Mouse (Mus musculus) liver, embryonic 16.5 days (tissue): Measurements from ENCODE around the gene Mdk. TPM values are rescaled to one million over a fixed set of nuclear protein-coding genes. Genes with fewer than 3 reads are reported as not detected.
A peak's percentile ranks its signal among the peaks of the same experiment; 100 is the strongest.

Source experiments
- ATAC-seq: fragments of 200-750 bp; cut with Nextera tagmentation; 2 replicates; pipeline ENCODE4 v1.8.0; 2017; ENCODE audit warnings: low read depth, mild to moderate bottlenecking, moderate number of reproducible peaks, moderate library complexity
- H3K27ac ChIP-seq: fragments of 300-500 bp; sonication (generic); 2 replicates; pipeline ENCODE4 v1.5.1; 2014; ENCODE audit warnings: mild to moderate bottlenecking, low read length
- H3K27me3 ChIP-seq: fragments of 300-500 bp; sonication (generic); 2 replicates; pipeline ENCODE4 v1.6.1; 2014; ENCODE audit warnings: low read depth, low read length, mixed read lengths; ENCODE audit not compliant: control insufficient read depth, insufficient read depth
- H3K36me3 ChIP-seq: fragments of 300-500 bp; sonication (generic); 2 replicates; pipeline ENCODE4 v1.6.1; 2014; ENCODE audit warnings: mild to moderate bottlenecking; ENCODE audit not compliant: control insufficient read depth, insufficient read depth
- H3K4me1 ChIP-seq: fragments of 300-500 bp; sonication (generic); 2 replicates; pipeline ENCODE4 v1.6.1; 2014; ENCODE audit warnings: low read depth, low read length, mixed read lengths; ENCODE audit not compliant: control insufficient read depth
- H3K4me2 ChIP-seq: fragments of 300-500 bp; sonication (generic); 2 replicates; pipeline ENCODE4 v1.6.1; 2014; ENCODE audit warnings: low read depth, low read length, mixed read lengths
- H3K4me3 ChIP-seq: fragments of 300-500 bp; sonication (generic); 2 replicates; pipeline ENCODE4 v1.5.1; 2014; ENCODE audit warnings: low read depth, mild to moderate bottlenecking, low read length
- H3K9ac ChIP-seq: fragments of 300-500 bp; sonication (generic); 2 replicates; pipeline ENCODE4 v1.6.1; 2014; ENCODE audit warnings: low read depth, low read length
- H3K9me3 ChIP-seq: fragments of 300-500 bp; sonication (generic); replicated peaks from 2 replicates; pipeline ENCODE4 v1.6.1; 2016; ENCODE audit warnings: low read length; ENCODE audit not compliant: control insufficient read depth
- WGBS: fragments of 180-500 bp; shearing (Covaris S2); extraction: QIAGEN DNeasy Blood & Tissue Kit; methylation state at CpG from one replicate; pipeline ENCODE4 v1.1.7; 2014; ENCODE audit not compliant: insufficient replicate concordance; 5-methylcytosine and 5-hydroxymethylcytosine counted together
- polyA plus RNA-seq: library from polyadenylated mRNA; unstranded; fragments of >200 nt; fragmentation: Nextera tagmentation; extraction: Ambion mirVana; gene quantifications from 2 replicates; pipeline ENCODE4 v1.2.1, GENCODE M21; 2015

The Mdk gene
- polyA plus RNA-seq, 1 experiment from 2014 or later: 15.2 TPM

DNA sequence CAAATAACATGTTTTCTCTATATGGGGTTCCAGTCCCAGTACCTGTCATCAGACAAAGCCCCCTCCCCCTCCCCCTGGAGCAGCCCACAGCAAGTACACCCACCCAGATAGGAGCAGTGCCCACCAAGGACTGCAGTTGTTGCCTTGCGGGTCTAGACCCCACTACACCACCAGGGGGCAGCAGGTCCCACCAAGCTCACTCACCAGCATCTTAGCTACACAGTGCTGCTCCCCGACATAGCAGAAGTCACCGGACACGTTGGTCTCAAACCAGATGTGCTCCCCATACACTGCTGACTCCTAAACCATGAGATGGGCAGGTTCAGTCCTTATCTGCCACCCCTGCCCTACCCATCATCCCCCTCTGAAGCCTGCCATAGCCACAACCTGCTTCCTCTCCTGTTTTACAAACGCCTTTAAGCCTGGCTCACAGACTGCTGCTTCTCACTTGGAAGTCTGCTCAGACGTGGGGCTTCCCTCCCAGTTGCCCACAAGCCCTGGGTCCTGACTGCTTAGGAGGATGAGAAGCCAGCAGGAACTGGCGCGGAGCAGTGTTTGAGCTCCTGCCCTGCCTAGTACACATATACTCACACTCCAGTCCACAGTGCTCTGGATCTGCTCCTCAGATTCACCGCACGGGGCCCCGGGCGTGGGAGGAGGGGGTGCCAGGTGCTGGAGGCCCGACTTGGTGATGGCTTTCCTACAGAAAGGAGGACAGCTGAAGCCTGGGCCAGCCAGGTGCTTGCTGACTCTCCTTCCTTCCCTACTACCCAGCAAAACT is 12.3 kb upstream of the Mdk start:
- Histone ChIP-seq H3K27me3 (no peaks in the 10 kb centered on the region), H3K9ac (no peak overlapping the region), H3K9me3 (no peaks in the 10 kb centered on the region), H3K27ac (0 out of 2 replicates have a peak overlapping the region, but pooled peaks have one; percentile 8), H3K4me1 (peaks cover 47% of the 10 kb centered on the region), H3K4me2 (no peak overlapping the region), H3K36me3 (peaks cover 27% of the 10 kb centered on the region), H3K4me3 (no peak overlapping the region)
- WGBS: 35% methylated on average over 13 of the region's 13 CpGs
- peak; percentile 19; the same call in 1 of the 2 replicates for ATAC-seq

DNA sequence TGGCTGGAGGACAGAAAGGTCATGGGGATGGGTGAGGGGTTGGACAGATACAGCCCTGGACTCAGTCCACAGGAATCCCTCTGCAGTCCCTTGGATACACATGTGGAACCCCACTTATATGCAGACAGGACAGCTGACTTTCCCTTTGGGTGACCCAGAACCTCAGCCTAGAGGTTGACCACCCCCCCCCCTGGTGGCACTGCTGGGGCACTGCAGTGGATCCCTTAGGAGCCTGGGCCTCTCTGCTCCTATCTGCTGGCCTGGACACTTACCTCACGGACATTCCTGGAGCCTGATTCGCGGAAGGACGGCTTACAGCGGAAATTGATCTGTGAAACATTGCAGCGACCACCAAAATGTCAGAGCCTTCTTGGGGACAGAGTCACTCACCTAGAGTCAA is 10.3 kb upstream of the Mdk start:
- peaks cover 39% of the 10 kb centered on the region for H3K36me3 ChIP-seq

DNA sequence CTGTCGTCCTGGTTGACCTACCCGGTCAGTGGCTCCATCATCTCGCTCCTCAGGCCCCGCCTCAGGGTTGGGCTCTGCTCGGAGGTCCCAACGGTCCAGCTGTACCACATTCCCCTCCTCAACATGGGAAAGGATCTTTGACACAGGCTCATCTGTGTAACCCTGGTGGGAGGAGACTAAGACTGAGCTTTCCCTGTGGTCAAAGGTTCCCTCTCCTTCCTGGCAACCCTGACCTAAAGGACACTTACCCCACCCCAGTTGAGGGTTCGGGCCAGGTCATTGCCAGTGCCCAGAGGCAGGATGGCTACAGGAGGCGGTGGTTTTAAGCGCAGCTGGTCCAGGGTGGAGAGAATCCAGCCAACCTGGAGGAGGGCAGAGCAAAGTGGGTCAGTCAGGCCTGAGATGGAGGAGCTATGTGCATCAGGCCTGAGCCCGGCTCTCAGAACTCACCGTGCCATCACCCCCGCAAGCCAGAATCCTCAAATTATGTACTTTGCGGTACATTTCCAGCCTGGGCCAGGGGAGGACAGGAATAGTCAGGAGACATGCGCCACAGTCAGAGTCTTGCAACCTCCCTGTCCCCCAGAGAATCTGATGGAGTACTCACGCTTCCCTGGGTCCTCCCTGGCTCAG is 7.3 kb upstream of the Mdk start:
- H3K4me2 ChIP-seq: no peak overlapping the region
- H3K27me3 ChIP-seq: no peaks in the 10 kb centered on the region
- H3K27ac ChIP-seq: no peak overlapping the region
- WGBS: 79% methylated on average over 15 of the region's 15 CpGs
- no peak for ATAC-seq
- peaks cover 56% of the 10 kb centered on the region for H3K36me3 ChIP-seq
- peaks cover 2% of the 10 kb centered on the region for H3K4me1 ChIP-seq
- H3K9me3 ChIP-seq: no peaks in the 10 kb centered on the region
- H3K4me3 ChIP-seq: no peak overlapping the region
- no peak overlapping the region for H3K9ac ChIP-seq

More for the DNA sequence above, 10.3 kb upstream of the Mdk start:
- Histone ChIP-seq H3K4me2 (no peak overlapping the region), H3K9me3 (no peaks in the 10 kb centered on the region), H3K4me3 (no peak overlapping the region), H3K27me3 (no peaks in the 10 kb centered on the region), H3K4me1 (peaks cover 27% of the 10 kb centered on the region), H3K9ac (no peak overlapping the region), H3K27ac (no peak overlapping the region)
- no peak for ATAC-seq
- WGBS: 81% methylated on average over 6 of the region's 6 CpGs

DNA sequence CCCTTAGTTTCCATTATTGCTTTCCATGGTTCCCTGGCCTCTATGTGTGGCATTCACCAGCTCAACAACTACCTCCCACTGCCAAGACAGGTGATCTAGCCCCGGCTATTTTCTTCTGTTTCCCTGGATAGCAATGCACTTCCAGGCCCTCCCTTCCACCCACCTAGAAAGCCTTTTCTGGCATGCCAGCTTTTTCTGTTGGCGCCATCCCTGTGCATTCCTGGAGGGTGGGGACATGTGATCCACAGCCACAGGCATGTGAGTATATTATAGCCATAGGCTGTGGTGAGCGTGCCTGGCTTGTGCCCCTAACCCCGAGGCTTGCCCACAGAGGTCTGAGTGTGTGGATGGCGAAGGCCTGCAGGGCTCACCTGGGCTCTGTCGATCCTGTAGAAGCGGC is 4.1 kb upstream of the Mdk start:
- 82% methylated on average over 7 of the region's 7 CpGs for WGBS

DNA sequence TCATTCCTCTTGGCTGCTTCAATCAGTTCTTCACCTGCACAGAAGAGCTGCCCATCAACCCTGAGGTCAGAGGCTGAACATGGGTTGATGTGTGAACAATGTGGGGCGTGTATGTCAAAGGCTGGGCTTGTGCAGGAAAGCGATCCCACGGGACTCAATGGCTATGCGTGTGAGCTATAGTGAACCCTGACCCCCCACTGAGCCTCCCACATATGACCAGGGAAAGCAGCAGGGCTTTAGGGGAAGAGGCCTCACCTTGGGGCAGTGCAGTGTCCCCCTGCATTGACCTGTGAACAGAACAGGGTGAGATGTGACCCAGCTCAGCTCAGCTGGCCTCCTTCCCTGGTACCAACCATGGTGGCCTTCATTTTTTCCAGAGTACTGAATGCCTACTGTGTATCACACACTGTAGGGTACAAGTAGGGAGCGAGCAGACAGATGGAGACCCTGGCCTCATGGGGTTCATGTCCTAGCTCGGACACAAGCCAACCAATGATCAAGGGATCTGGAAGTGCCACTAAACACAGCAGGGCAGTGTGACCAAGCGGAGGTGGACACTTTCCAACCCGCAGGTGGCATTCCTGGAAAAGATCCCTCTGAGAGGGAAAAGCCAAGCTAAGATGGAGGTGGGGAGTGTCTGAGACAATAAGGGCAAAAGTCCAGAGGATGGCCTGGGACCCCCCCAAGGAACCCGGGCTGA is 2.9 kb upstream of the Mdk start:
- Histone ChIP-seq H3K4me3 (no peak overlapping the region), H3K27me3 (peaks cover 18% of the 10 kb centered on the region), H3K4me2 (no peak overlapping the region), H3K9me3 (no peaks in the 10 kb centered on the region), H3K9ac (no peak overlapping the region), H3K27ac (no peak overlapping the region), H3K4me1 (peaks cover 27% of the 10 kb centered on the region), H3K36me3 (peaks cover 49% of the 10 kb centered on the region)
- no peak for ATAC-seq
- 70% methylated on average over 9 of the region's 9 CpGs for WGBS

More for the DNA sequence above, 4.1 kb upstream of the Mdk start:
- Histone ChIP-seq H3K36me3 (peaks cover 56% of the 10 kb centered on the region), H3K4me1 (peaks cover 21% of the 10 kb centered on the region), H3K4me2 (no peak overlapping the region), H3K4me3 (no peak overlapping the region), H3K9me3 (no peaks in the 10 kb centered on the region), H3K9ac (no peak overlapping the region), H3K27me3 (peaks cover 9% of the 10 kb centered on the region), H3K27ac (no peak overlapping the region)
- no peak for ATAC-seq

DNA sequence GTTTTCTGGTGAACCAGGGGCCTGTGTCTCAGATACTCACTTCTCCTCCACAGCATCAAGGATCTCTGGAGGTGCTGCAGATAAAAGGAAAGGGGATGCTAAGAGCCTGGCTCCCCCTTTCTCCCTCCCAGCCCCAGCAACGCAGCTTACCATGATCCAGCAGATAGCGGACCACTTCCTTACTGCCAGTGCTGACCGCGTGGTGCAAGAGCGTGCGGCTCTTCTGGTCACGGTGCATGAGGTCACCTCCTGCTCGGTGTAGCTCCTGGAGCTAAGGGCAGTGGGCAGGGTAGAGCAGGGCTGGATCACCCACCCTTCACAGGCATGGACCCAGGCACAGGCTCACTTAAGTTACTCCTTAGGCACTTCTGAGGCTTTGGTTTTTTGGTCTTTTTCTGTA is 1.9 kb upstream of the Mdk start:
- Histone ChIP-seq H3K9me3 (no peaks in the 10 kb centered on the region), H3K36me3 (peaks cover 42% of the 10 kb centered on the region), H3K4me2 (no peak overlapping the region), H3K27ac (no peak overlapping the region), H3K27me3 (peaks cover 18% of the 10 kb centered on the region), H3K9ac (no peak overlapping the region), H3K4me3 (no peak overlapping the region), H3K4me1 (peaks cover 27% of the 10 kb centered on the region)
- no peak for ATAC-seq
- WGBS: 40% methylated on average over 8 of the region's 8 CpGs

DNA sequence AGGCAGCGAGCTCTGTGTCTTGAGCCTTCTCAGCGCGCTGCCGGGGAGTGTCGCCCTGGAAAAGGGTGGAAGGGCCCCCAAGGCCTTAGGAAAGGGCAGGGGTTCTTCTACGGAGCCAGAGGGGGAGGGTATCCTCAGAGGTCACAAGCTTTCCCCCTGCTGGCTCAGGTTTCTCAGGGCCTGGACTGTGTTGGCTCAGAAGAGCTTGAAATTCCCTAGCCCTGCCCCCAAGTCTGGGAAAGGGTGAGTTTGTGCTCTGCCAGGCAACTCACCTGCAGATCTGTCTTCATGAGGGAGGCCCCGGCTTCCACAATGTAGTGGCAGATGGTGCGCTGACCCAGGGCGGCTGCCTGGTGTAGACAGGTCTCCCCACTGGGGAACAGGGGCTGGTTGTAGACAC is 1.4 kb upstream of the Mdk start:
- ATAC-seq: no peak
- Histone ChIP-seq H3K4me2 (no peak overlapping the region), H3K9me3 (no peaks in the 10 kb centered on the region), H3K27me3 (peaks cover 18% of the 10 kb centered on the region), H3K36me3 (peaks cover 37% of the 10 kb centered on the region), H3K4me3 (no peak overlapping the region), H3K4me1 (peaks cover 27% of the 10 kb centered on the region), H3K27ac (no peak overlapping the region), H3K9ac (no peak overlapping the region)
- WGBS: 71% methylated on average over 9 of the region's 9 CpGs

DNA sequence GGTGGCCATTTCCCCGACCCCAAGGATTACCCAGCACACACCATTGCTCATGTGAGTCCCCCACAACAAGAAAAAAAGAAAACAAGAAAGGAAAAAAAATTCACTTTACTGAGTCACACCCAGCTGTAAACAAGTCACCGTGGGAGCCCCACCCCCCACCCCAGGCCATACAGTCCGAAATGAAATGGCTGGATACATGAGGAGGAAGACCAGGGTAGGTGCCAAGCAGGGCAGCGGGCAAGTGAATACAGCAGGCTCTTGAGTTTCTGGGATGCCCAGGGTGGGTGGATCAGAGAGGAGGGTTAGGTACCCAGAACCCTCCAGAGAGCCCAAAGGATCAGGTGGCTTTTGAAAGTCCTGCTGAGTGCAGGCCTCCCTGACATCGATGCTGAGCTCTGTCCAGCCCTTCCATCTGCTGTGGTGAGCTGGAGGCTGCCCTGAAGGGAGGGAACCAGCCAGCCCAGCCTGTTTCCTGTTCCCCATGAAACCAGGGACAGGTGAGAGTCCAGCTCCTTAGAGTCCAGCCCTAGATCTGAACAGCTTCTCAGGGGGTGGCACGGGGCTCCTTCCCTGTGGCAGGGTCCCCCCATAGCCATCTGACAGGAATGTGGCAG is 747 bp upstream of the Mdk start:
- Histone ChIP-seq H3K27me3 (peaks cover 21% of the 10 kb centered on the region), H3K36me3 (peaks cover 37% of the 10 kb centered on the region), H3K9me3 (no peaks in the 10 kb centered on the region), H3K4me1 (peaks cover 29% of the 10 kb centered on the region), H3K9ac (no peak overlapping the region), H3K4me3 (no peak overlapping the region), H3K27ac (no peak overlapping the region), H3K4me2 (peak overlapping the region; percentile 58)
- WGBS: 25% methylated on average over 6 of the region's 6 CpGs
- no peak for ATAC-seq
